Mouse (Mus musculus): ENCODE measurements around the gene Tmem52.

GRCm38 (mm10) chr4:155514810-155515209 is 45.9 kb downstream of the Tmem52 start:
- TF ChIP-seq ZNF384 (IDR thresholded peaks at IDR 0.05; ENCODE audit: low read depth, low read length) (no peak), MAFK (IDR thresholded peaks at IDR 0.05; ENCODE audit: insufficient read depth, low read depth, low read length) (no peak), HCFC1 (IDR thresholded peaks at IDR 0.05; ENCODE audit: borderline replicate concordance, insufficient read depth, low read length) (no peak), ZC3H11A (IDR thresholded peaks at IDR 0.05; ENCODE audit: borderline replicate concordance, low read depth, low read length) (no peak)
